Mouse (Mus musculus) erythroblast, embryonic 14.5 days (primary cell): ENCODE measurements around the gene Dlgap4. TPM values are rescaled to one million over a fixed set of nuclear protein-coding genes. Genes with fewer than 3 reads are reported as not detected.

Source experiments
- H3K27me3 ChIP-seq: 2 replicates; pipeline ENCODE4 v1.6.1; 2012; ENCODE audit warnings: inconsistent platforms; ENCODE audit not compliant: control insufficient read depth
- H3K36me3 ChIP-seq: 2 replicates; pipeline ENCODE4 v1.6.1; 2012; ENCODE audit warnings: mild to moderate bottlenecking, inconsistent platforms; ENCODE audit not compliant: control insufficient read depth
- H3K4me1 ChIP-seq: 2 replicates; pipeline ENCODE4 v1.6.1; 2012; ENCODE audit warnings: inconsistent platforms; ENCODE audit not compliant: control insufficient read depth
- H3K4me3 ChIP-seq: replicated peaks from 2 replicates; pipeline ENCODE3; 2012; ENCODE audit warnings: moderate library complexity, mild to moderate bottlenecking, inconsistent platforms
- H3K9me3 ChIP-seq: 2 replicates; pipeline ENCODE4 v1.6.1; 2012; ENCODE audit warnings: low read length, inconsistent platforms, mixed read lengths; ENCODE audit not compliant: control insufficient read depth
- GATA1 ChIP-seq: IDR thresholded peaks from 2 replicates; pipeline ENCODE4 v1.6.1; 2012; ENCODE audit warnings: low read length, inconsistent platforms, mixed read lengths
- TAL1 ChIP-seq: IDR thresholded peaks from 3 replicates; pipeline ENCODE4 v1.6.1; 2012; ENCODE audit warnings: low read length, inconsistent platforms, mixed read lengths
- polyA plus RNA-seq: library from polyadenylated mRNA; stranded (reverse); fragments of >175 nt; gene quantifications from 2 replicates; pipeline ENCODE4 v1.2.3, GENCODE M21; 2012

Gene Dlgap4
- polyA plus RNA-seq, 1 experiment: 2.2 TPM

DNA sequence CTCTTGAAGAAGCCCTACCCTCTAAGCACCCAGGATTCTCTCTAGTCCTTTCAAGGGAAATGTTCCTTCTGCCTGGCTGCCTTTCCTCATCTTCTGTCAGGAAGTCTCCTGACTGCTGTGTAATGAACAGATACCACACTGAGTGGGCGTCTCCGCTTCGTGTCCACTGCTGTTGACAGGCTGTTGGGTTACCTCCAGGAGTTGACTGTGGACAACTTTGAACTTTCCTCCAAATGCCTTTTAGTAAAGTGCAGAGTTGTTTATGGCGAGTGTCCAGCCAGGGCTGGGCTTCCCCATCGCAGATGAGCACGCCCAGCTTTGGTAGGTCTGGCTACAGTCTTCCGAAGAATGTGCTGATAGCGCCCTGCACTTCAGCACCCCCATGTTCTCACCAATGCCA is 13.0 kb downstream of the Dlgap4 start:
- Histone ChIP-seq H3K27me3 (no peaks in the 10 kb centered on the region), H3K4me3 (no peak overlapping the region), H3K4me1 (no peaks in the 10 kb centered on the region), H3K36me3 (no peaks in the 10 kb centered on the region), H3K9me3 (peaks cover 6% of the 10 kb centered on the region)
- no peak for TF ChIP-seq TAL1
- no peak for TF ChIP-seq GATA1

DNA sequence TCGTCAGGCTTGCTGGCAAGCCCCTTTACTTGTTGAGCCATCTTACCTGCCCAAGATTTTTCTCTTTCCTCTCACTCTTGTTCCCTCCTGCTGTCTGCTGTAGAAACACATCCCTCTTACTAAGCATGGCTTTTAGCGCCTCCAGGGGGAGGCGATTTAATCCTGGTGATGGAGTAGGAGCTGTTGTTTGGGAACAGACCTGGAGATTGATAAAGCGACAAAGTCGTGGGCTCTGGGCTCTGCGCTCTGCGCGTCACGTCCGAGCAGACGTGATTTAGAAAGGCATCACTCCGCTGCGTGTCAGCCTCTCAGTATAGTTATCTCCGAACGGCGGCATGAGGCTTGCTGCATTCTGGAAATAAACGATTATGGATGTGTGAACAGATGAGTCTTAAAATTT is 14.4 kb downstream of the Dlgap4 start:
- no peaks in the 10 kb centered on the region for H3K36me3 ChIP-seq
- H3K4me3 ChIP-seq: no peak overlapping the region
- no peak for TF ChIP-seq TAL1
- no peak for TF ChIP-seq GATA1
- H3K9me3 ChIP-seq: peaks cover 6% of the 10 kb centered on the region
- H3K27me3 ChIP-seq: no peaks in the 10 kb centered on the region
- no peaks in the 10 kb centered on the region for H3K4me1 ChIP-seq

- Histone ChIP-seq H3K9me3 (peaks cover 6% of the 10 kb centered on the region), H3K36me3 (no peaks in the 10 kb centered on the region), H3K4me1 (no peaks in the 10 kb centered on the region), H3K4me3 (no peak overlapping the region), H3K27me3 (no peaks in the 10 kb centered on the region)
- TF ChIP-seq GATA1: no peak
- no peak for TF ChIP-seq TAL1
These were observed 16.8 kb downstream of the Dlgap4 start for GRCm38 (mm10) chr2:156630288-156630687.

DNA sequence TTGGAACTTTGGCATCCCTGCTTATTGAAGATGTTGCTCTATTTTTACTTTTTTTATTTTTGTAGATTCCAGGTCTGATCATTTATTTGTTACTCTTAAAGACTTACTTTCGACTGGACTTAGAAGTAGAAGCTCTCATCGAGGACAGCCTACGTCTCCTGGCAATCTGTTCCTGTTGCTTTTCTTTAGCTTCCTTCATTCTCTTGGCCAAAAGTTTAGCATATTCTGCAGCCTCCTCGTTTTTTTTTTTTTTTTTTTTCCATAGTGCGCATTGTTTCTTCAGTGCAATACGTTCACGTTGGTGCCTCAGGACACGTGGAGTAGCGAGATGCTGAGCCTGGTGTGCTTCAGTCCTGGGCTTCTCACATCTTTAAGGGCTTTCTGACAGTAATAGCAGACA is 19.2 kb downstream of the Dlgap4 start:
- Histone ChIP-seq H3K9me3 (peaks cover 6% of the 10 kb centered on the region), H3K36me3 (no peaks in the 10 kb centered on the region), H3K4me1 (no peaks in the 10 kb centered on the region), H3K4me3 (no peak overlapping the region), H3K27me3 (no peaks in the 10 kb centered on the region)
- TF ChIP-seq GATA1 (no peak), TAL1 (no peak)

- peaks cover 6% of the 10 kb centered on the region for H3K9me3 ChIP-seq
- no peaks in the 10 kb centered on the region for H3K36me3 ChIP-seq
- TF ChIP-seq GATA1 (no peak), TAL1 (no peak)
- H3K27me3 ChIP-seq: no peaks in the 10 kb centered on the region
- H3K4me1 ChIP-seq: no peaks in the 10 kb centered on the region
- no peak overlapping the region for H3K4me3 ChIP-seq
These were observed 21.6 kb downstream of the Dlgap4 start for GRCm38 (mm10) chr2:156635091-156635490.

DNA sequence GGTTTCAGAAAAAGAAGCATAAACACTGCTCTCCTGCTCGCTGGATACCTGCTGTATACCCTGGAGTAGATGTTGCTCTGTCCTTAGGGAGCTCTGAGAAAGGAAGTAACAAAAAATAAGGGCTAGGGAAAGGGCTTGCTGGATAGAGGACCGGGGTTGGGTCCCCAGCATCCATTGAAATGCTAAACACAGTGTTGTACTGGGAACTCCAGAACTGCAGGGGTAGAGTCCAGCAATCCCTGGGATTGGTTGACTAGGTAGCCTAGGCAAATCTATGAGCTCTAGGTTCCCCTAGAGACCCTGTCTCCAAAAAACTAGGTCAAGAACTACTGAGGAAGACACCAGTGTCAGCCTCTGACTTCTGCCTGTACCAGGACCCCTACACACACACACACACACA is 27.6 kb downstream of the Dlgap4 start:
- H3K9me3 ChIP-seq: 0 out of 2 replicates have a peak, but pooled peaks cover 3% of the 10 kb centered on the region
- TF ChIP-seq TAL1: no peak
- no peak for TF ChIP-seq GATA1
- no peaks in the 10 kb centered on the region for H3K4me1 ChIP-seq
- no peak overlapping the region for H3K4me3 ChIP-seq
- H3K36me3 ChIP-seq: no peaks in the 10 kb centered on the region
- no peaks in the 10 kb centered on the region for H3K27me3 ChIP-seq

DNA sequence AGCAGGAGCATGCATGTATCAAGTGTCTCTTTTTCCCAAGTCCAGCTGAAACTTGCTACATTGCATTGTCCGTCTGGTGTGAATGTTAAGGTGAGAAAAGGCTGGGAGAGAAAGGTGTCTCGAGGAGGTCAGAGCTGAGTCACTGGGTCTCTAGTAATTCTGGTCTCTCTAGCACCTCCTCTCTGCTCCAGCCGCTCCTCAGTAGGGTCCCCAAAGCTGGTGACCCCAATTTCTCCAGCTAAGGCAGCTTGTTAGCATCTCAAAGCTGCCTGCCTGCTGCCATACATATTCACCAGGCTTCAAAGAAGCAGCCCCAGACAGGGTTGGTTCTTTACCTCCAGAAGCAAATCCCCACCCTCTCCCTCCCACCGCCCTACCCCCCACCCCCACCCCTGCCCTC is 29.4 kb downstream of the Dlgap4 start:
- no peak overlapping the region for H3K4me3 ChIP-seq
- TF ChIP-seq GATA1 (no peak), TAL1 (no peak)

DNA sequence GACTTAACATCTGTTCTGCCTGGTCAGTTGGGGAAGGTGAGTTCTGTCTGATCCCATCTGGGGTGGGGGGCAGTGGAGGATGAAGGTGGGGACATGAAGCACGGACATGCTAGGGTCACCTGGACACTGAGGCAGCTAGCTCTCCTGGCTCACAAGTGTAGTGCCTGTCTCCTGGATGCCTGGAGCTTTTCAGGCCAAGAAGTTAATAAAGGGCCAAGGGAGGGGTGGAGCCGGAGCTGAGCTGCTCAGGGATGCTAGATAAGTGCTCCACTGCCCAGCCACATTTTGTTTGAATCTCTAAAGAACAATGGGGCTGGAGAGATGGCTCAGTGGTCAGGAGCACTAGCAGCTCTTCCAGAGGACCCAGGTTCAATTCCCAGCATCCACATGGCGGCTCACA is 29.9 kb downstream of the Dlgap4 start:
- TF ChIP-seq GATA1 (no peak), TAL1 (no peak)
- no peaks in the 10 kb centered on the region for H3K36me3 ChIP-seq
- H3K4me1 ChIP-seq: no peaks in the 10 kb centered on the region
- no peaks in the 10 kb centered on the region; the same call in 1 of the 2 replicates for H3K27me3 ChIP-seq
- H3K4me3 ChIP-seq: no peak overlapping the region
- 0 out of 2 replicates have a peak, but pooled peaks cover 3% of the 10 kb centered on the region for H3K9me3 ChIP-seq

More for the DNA sequence above, 29.4 kb downstream of the Dlgap4 start:
- 0 out of 2 replicates have a peak, but pooled peaks cover 3% of the 10 kb centered on the region for H3K9me3 ChIP-seq
- no peaks in the 10 kb centered on the region for H3K27me3 ChIP-seq
- no peaks in the 10 kb centered on the region for H3K4me1 ChIP-seq
- H3K36me3 ChIP-seq: no peaks in the 10 kb centered on the region

DNA sequence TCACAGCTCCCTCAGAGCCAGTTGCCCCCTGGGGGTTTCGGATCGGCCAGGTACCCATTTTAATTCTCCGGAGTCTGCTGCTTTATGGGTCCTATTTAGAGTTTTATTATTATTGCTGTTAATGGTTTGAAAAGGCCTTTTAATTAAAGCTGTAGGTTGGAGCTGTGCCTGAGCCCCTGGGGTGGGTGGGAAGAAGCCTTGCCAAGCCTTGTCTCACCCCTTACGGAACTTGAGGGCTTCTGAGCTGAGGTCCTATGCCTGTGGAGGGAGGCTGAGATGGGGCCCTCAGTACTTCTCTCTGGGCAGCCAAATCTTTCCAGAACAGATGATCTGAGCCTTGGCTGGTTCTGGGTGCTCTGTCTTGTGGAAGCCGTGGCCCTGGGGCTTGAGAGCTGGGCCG is 31.6 kb downstream of the Dlgap4 start:
- 0 out of 2 replicates have a peak, but pooled peaks cover 3% of the 10 kb centered on the region for H3K9me3 ChIP-seq
- TF ChIP-seq TAL1: no peak
- no peak for TF ChIP-seq GATA1
- H3K36me3 ChIP-seq: no peaks in the 10 kb centered on the region
- peaks cover 2% of the 10 kb centered on the region; the same call in 1 of the 2 replicates for H3K27me3 ChIP-seq
- H3K4me3 ChIP-seq: no peak overlapping the region
- no peaks in the 10 kb centered on the region for H3K4me1 ChIP-seq

GRCm38 (mm10) chr2:156646877-156647276 is 33.4 kb downstream of the Dlgap4 start:
- H3K27me3 ChIP-seq: peaks cover 2% of the 10 kb centered on the region; the same call in 1 of the 2 replicates
- TF ChIP-seq GATA1 (no peak), TAL1 (no peak)
- H3K36me3 ChIP-seq: no peaks in the 10 kb centered on the region
- no peaks in the 10 kb centered on the region for H3K4me1 ChIP-seq
- no peak overlapping the region for H3K4me3 ChIP-seq
- H3K9me3 ChIP-seq: 0 out of 2 replicates have a peak, but pooled peaks cover 3% of the 10 kb centered on the region
